Comparison of ENCODE assay signal across 8 mouse cellular contexts in genomic region chr4:154898506-154899446, GRCm38 (mm10). TPM values are rescaled to one million over a fixed set of nuclear protein-coding genes. Genes with fewer than 3 reads are reported as not detected.
A peak's percentile ranks its signal among the peaks of the same experiment; 100 is the strongest.
DNase-seq lines count a peak whose midpoint lies in the region; ATAC-seq and TF ChIP-seq lines count a peak whose summit lies in the region.

Gene Fam213b (minus strand): TSS chr4:154899135.

- H3K27ac ChIP-seq in forebrain, embryonic 15.5 days (replicated peaks): peak within 1 kb of the TSS; percentile 53
- peak within 1 kb of the TSS; percentile 69 for H3K27ac ChIP-seq in neural tube, embryonic 15.5 days (replicated peaks)

- peak within 1 kb of the TSS; percentile 91 for H3K4me2 ChIP-seq in forebrain, embryonic 15.5 days (replicated peaks)
- H3K4me2 ChIP-seq in neural tube, embryonic 15.5 days: peak within 1 kb of the TSS; percentile 88

- H3K4me1 ChIP-seq in G1E (ENCODE audit: insufficient read depth, low read depth, low read length): peaks cover 10% of the 10 kb centered on the region; the same call in 1 of the 2 replicates
- peaks cover 20% of the 10 kb centered on the region for H3K4me1 ChIP-seq in forebrain, embryonic 15.5 days
- peaks cover 32% of the 10 kb centered on the region for H3K4me1 ChIP-seq in neural tube, embryonic 15.5 days

- ATAC-seq in G1E (ENCODE audit: extremely low read depth, insufficient number of reproducible peaks, low FRiP score, poor library complexity, severe bottlenecking): no peak
- peak; percentile 96 for ATAC-seq in forebrain, embryonic 15.5 days (replicated peaks)
- peak; percentile 97 for ATAC-seq in neural tube, embryonic 15.5 days (ENCODE audit: low FRiP score)

- H3K9ac ChIP-seq in forebrain, embryonic 15.5 days (replicated peaks): peak within 1 kb of the TSS; percentile 66
- peak within 1 kb of the TSS; percentile 68 for H3K9ac ChIP-seq in neural tube, embryonic 15.5 days (replicated peaks)

- peak within 1 kb of the TSS; percentile 10; the same call in 1 of the 2 replicates for H3K4me3 ChIP-seq in G1E (ENCODE audit: low read depth, low read length)
- H3K4me3 ChIP-seq in forebrain, embryonic 15.5 days: peak within 1 kb of the TSS; percentile 56
- peak within 1 kb of the TSS; percentile 61 for H3K4me3 ChIP-seq in neural tube, embryonic 15.5 days (replicated peaks)

- DNase-seq in G1E (ENCODE audit: low spot score): no peak
- peak; percentile 81 to 90 for DNase-seq in cerebellum, adult 18-20 months
- peak; percentile 71 to 76 for DNase-seq in heart, postnatal 14 days
- DNase-seq in large intestine, adult 2 months (ENCODE audit: low read depth, low spot score): peak; percentile 87
- DNase-seq in lung, adult 18-20 months: peak; percentile 85 to 91
- DNase-seq in thymus, postnatal 0 days (ENCODE audit: low spot score): peak; percentile 79

- no peaks in the 10 kb centered on the region for H3K9me3 ChIP-seq in G1E (replicated peaks)
- H3K9me3 ChIP-seq in forebrain, embryonic 15.5 days: no peaks in the 10 kb centered on the region
- H3K9me3 ChIP-seq in neural tube, embryonic 15.5 days (replicated peaks): no peaks in the 10 kb centered on the region

- no peak for TF ChIP-seq CTCF in G1E (IDR thresholded peaks at IDR 0.05; ENCODE audit: low read depth, low read length)

- 2% methylated on average over 43 of the region's 43 CpGs for WGBS in forebrain, embryonic 15.5 days
- 2% methylated on average over 43 of the region's 43 CpGs for WGBS in large intestine, adult 2 months
- 4% methylated on average over 43 of the region's 43 CpGs for WGBS in neural tube, embryonic 15.5 days

- no peaks in the 10 kb centered on the region for H3K36me3 ChIP-seq in G1E (replicated peaks)
- H3K36me3 ChIP-seq in forebrain, embryonic 15.5 days: no peaks in the 10 kb centered on the region
- no peaks in the 10 kb centered on the region for H3K36me3 ChIP-seq in neural tube, embryonic 15.5 days

- H3K27me3 ChIP-seq in G1E (ENCODE audit: insufficient read depth, low read length): peaks cover 65% of the 10 kb centered on the region
- H3K27me3 ChIP-seq in forebrain, embryonic 15.5 days: no peaks in the 10 kb centered on the region
- peaks cover 5% of the 10 kb centered on the region; the same call in 1 of the 2 replicates for H3K27me3 ChIP-seq in neural tube, embryonic 15.5 days (replicated peaks)

- intact Hi-C loops in heart, postnatal 14 days (cut with DNase I): no loop called here

RNA-seq across cellular contexts. Expression of gene Fam213b, which starts in this region (rescaled TPM):
- total RNA-seq in G1E (2014; fragmentation: Nextera tagmentation) (not detected in 2 replicates), G1E (2017) (not detected in 2 replicates)
- not detected in 2 replicates for polyA plus RNA-seq in G1E (2012)
- polyA plus RNA-seq in forebrain, embryonic 15.5 days (2015; fragmentation: Nextera tagmentation; extraction: Ambion mirVana): 36.8 and 40.5 TPM in 2 replicates
- total RNA-seq in heart, postnatal 14 days (2021): 10 to 100 TPM; 44.7 to 51.3 TPM
- 121 and 158 TPM in 2 replicates for polyA plus RNA-seq in large intestine, adult 2 months (2012; rRNA removed)
- 68.2 and 79.2 TPM in 2 replicates for polyA plus RNA-seq in neural tube, embryonic 15.5 days (2015; fragmentation: Nextera tagmentation; extraction: Ambion mirVana)
- polyA plus RNA-seq in thymus, postnatal 0 days (2015; fragmentation: Nextera tagmentation; extraction: Ambion mirVana): 229 and 245 TPM in 2 replicates

Comparison
In these comparisons a context has a peak if more than half of its experiments do, and no peak if none do; other contexts are left out.
1. RNA of gene Fam213b (total RNA-seq): 44.7 to 51.3 TPM in heart, postnatal 14 days; not detected in G1E; every median in the first group is over 10 times any median in the second.
2. RNA of gene Fam213b (polyA plus RNA-seq): 229 to 245 TPM in thymus, postnatal 0 days, 121 to 158 TPM in large intestine, adult 2 months, 68.2 to 79.2 TPM in neural tube, embryonic 15.5 days and 36.8 to 40.5 TPM in forebrain, embryonic 15.5 days; not detected in G1E; every median in the first group is over 10 times any median in the second.
3. H3K4me3 ChIP-seq: peak in every context shown above with its lines; median percentile 61 in neural tube, embryonic 15.5 days; 56 in forebrain, embryonic 15.5 days; 10 in G1E.